Mouse (Mus musculus) embryo, embryonic 10.5 days (tissue): ENCODE measurements around the gene Zfp992.
"Not testable (repeated sequence)": the region's sequence is repeated elsewhere in the genome, so short reads cannot be mapped to it uniquely, and the experiment has no call there.

Source experiments
- DNase-seq: peaks from one replicate; pipeline ENCODE4 v3.0.0-alpha.2; 2015; ENCODE audit warnings: low spot score

Zfp992 gene

DNA sequence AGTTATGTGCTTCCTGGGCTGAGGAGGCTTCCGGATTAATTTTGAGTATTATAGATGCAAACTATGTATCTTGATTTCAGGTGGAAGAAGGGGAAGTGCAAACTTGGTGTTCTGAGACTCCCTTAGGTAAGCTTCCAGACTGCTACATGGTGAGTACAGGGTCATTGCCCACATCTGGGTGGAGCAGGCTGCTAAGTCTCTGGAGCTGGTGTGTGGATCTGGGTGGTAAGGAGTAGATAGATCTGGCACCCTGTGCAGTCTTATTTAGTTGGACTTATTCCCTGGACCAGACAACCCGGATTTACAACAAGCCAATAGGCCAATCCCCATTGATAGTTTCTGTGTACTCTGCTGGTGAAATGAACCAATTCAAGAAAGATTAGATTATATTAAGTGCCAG lies at the start of gene Zfp992:
Gene Zfp992 (plus strand): TSS at position 74 of the 400 bp plus-strand sequence.
- DNase-seq: not testable (repeated sequence)

DNA sequence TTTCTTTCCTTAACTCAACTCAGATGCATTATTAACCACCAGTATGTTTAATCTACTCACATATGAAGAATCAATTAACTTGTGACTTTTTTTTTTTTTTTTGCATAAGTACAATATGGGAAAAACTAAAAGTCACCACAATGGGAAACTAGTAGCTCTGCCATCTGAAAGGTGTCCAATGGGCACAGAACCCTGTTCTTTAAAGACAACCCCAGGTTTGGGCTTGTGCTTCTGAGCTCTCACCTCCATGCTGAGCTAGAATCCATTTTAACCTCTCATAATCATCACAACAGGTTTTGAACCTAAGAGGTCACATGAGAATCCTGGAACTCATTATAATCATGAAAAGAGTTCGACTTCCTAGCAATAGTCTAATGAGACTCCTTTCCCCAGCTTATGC lies 19.4 kb upstream of the Zfp992 start:
- not testable (repeated sequence) for DNase-seq

DNA sequence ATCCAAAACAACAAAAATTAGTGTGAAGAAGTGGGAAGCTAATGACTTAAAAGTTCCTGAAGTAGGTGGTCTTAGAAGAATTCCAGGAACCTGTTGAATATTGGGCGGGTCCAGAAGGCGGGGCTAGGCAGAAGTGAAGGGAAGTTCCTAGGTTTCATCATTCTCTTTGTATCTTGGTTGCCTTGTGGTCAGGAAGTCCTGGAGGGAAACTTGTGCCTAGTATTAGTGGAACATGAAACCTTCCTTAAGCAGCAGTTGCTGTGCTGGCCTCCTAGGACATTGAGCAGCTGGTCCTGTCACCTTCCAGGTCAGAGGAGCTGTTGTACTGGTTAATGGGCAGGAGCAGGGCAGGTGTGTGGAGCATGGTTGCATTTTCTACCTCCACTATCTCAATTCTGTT lies 17.9 kb upstream of the Zfp992 start:
- DNase-seq: not testable (repeated sequence)

DNA sequence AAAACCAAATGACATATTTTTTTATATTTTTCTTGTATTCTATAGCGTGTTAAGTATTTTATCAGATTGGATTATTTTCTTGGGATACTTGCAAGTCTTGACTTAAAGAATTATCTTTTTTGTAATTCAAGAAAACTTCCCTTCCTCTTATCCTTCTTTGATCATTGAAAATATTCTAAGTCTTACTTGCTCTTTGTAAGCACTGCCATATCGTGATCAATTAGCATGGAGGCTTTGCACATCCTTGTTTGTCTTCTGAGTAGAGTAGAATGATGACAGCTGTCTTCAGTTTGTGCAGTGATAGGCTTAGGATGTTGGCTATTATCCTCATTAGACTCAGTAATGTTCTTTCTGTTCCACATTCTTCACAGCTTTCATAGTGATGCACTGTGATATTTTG lies 13.3 kb upstream of the Zfp992 start:
- not testable (repeated sequence) for DNase-seq

DNA sequence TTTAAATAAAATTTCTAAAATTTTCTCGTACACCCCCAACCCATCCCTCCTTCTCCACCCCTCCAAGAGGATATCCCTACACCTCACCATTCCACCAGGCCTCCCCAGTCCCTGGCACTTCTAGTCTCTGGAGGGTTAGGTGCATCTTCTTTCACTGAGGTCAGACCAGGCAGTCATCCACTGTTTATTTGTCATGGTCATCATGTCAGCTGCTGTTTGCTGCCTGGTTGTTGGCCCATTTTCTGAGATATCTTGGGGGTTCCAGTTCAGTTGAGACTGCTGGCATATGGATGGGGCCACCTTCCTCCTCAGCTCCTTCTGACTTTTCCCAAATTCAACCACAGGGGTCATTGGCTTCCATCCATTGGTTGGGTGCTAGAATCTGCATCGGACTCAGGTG lies 11.6 kb upstream of the Zfp992 start:
- DNase-seq: not testable (repeated sequence)

DNA sequence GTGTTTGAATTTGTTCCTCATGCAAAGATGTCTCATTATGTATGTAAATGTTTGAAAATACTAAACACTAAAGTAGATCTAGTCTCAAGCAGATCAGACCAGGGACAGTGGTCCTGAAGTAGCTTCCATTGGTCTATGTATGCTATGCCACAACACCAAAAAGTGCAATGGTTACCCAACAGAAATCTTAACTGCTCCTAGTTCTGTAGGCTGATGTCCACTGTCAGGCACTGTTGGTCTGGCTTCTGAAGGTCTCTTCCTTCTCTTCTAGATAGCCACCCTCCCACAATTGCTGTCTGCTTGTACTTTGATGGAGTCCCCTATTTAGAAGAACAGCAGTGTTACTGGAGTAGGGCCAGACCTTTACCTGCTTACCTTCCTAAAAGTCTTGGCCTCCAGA lies 4.5 kb upstream of the Zfp992 start:
- not testable (repeated sequence) for DNase-seq

GRCm38 (mm10) chr4:146445121-146445520 lies 3.7 kb upstream of the Zfp992 start:
- not testable (repeated sequence) for DNase-seq

- DNase-seq: not testable (repeated sequence)
These were observed 2.7 kb upstream of the Zfp992 start for GRCm38 (mm10) chr4:146446135-146446534.

DNA sequence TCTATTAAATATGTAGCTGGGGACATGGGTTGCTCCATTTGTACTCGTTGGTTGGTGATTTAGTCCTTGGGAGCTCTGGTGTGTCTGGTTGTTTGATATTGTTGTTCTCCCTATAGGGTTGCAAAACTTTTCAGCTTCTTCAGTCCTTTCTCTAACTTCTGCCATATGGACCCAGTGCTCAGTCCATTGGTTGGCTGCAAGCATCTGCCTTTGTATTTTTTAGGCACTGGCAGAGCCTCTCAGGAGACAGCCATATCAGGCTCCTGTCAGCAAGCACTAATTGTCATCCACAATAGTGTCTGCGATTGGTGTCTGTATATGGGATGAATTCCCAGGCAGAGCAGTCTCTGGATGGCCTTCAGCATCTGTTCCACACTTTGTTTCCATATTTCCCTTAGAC lies 1.8 kb upstream of the Zfp992 start:
- not testable (repeated sequence) for DNase-seq

DNA sequence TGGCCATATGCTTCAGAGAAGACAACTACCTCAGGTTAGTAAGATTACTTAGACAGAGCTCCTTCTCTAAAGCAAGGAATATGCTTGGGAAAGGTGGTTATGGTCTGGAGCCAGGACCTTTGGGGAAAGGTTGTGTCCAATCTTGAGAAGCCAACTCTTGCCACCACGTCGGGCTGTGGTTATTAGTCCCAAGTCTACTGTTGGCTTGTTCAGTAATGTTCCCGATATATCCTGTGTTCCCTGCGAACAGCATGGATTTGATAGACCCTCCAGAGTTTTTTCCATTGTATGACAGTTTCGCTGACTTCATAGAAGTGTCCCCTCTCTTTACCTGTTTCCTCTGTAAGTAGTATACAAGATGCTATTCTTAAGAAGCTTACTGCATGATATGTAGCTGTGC lies 888 bp downstream of the Zfp992 start:
- DNase-seq: not testable (repeated sequence)

GRCm38 (mm10) chr4:146452576-146452975 lies 3.8 kb downstream of the Zfp992 start:
- DNase-seq: not testable (repeated sequence)

DNA sequence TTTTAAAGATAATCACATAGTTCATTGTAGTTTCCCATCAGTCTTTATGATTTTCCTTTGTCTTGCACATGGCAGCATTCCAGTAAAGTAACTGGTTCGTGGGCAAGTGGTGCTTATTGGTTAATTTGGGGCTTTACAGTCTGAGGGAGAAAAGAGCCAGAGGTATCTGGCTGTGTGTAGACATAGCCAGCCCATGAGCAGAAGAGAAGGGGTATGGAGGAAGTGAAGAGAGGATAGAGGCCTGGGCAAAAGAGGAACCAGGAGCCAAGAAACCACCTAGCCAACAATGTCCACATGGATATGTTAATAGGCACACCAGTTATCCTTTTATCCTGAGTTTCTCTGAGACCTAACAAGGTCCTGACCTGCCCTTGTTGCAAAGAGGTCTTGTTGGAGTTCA lies 5.3 kb downstream of the Zfp992 start:
- DNase-seq: not testable (repeated sequence)

DNA sequence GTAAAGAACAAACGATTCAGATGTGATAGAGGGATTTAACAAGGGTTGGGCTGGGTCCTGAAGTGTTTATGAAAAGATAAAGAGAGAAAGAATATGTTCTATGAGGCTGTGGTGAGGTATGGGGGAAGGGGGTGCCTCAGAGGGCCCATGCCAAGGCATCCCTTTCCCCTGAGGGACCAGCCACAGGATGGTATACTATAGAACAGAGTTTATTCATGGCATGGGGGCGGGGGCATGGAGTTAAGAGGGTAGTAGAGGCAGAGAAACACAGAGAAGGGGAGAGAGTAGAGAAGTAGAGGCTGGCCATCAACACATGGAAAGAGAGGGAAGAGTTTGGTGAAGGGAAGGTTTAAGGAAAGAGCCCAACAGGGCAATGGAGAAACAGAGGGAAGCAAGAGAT lies 6.1 kb downstream of the Zfp992 start:
- DNase-seq: no peak

DNA sequence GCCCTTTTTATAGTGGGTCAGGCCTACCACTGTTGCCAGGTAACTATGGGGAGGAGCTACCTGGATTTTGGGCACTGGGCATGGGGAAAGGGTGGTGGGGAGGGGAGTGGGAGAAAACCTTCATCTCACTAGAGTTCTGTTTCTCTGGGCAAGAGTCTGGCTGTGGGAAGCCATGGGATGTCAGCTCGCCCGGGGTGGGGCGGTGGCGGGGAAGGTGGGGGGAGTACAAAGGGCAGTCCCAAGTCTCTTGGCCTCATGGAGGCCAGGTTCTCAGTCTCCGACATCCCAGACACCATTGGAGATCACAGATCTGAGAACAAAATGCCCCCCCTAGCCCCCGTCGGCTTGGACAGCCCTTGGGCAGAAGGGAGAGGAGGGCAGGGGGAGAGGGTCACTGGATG lies 6.5 kb downstream of the Zfp992 start:
- DNase-seq: no peak

DNA sequence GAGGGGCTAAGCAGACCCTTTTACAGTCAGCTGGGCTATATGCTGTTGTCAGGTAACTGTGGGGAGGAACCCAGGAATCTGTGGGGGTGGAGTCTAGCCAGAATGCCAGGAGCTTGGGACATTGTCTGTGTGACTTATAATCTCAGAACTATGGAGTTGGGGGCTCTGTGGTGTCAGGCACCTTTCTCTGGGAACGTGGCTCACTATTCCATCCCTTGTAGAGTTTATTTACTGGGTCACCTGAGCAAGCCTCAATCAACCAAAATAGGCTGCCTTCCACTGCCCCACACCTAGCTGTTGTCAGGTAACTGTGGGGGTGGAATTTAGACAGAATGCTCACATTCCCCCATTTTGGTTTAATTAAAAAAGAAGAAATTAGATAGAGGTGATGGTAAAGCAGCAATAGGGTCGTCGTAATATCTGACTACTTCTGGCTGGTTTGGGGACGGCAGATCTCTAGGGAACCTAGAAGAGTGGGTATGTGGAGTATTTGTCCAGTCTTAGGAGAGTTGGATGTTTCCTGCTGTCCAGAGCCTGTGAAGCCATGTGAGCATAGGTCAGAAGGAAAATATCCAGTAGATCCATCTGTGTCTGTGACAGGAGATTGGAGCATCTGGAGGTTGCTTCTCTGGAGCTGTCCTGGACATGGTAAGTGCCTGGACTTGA lies 7.4 kb downstream of the Zfp992 start:
- DNase-seq: no peak

- no peak for DNase-seq
These were observed 8.3 kb downstream of the Zfp992 start for GRCm38 (mm10) chr4:146457126-146457525.

DNA sequence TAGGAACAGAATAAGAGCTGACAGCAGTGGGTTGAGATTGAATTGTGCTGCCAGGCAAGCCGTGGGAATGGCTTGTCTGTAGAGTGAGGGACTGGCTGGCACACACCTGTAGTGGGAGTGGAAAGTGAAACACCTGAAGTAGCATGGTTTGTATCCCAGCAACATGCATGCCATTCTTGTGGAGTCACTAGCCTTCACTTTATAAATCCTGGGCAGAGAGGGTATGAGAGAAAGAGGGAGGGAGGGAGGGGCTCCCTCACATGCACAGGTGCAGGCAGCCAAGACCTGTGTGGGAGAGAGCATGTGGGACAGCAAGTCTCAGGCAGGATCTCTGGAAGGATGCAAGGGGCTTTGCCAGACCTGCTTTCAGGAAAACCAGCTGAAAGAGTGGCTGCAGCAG lies 8.9 kb downstream of the Zfp992 start:
- DNase-seq: no peak

- not testable (repeated sequence) for DNase-seq
These were observed 11.0 kb downstream of the Zfp992 start for GRCm38 (mm10) chr4:146459822-146460221.

DNA sequence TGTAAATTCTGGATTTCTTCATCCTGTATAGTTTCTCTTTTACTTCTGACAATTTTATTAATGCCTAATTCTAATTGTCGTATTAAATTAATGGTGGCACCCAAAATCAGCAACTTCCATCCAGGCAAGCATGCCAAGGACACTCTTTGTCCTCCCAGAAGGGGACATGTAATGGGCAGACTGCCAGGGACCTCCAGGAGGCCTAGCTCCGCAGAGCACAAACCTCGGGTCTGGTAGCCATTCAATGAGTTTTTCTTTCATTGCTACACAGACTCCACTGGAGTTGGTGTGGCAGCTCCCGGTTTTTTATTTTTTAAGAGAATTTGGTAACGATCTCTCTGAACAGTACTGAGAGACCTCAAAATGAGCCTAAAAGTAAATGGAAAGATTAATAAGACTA lies 11.9 kb downstream of the Zfp992 start:
- DNase-seq: not testable (repeated sequence)

DNA sequence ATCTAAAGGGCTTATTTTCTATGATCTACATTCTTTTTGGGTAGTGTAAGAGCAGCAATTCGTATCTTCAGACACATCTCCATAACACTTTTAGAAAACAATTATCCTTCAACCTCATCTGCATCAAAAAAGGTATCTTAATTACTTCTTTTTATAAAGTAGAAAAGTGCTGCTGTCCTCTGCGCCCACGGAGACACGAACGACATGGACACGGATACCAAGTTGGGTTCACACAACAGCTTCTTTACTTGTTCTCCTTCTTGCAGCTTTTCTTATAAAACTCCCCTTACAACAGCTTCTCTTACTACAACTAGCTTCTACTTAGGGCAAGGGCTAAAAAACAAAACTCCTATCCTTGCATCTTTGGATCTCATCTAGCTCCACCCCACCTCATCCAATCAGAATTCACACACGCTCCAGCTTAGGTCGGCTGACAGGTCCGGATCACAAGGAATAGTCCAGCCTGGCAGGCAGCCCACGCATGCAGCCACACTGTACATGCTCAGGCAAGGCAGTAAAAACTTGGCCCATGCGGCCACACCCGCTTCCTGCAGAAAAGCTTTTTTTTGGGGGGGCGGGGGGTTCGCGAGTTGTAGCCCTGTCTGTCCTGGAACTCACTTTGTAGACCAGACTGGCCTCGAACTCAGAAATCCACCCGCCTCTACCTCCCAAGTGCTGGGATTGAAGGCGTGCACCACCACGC lies 15.0 kb downstream of the Zfp992 start:
- not testable (repeated sequence) for DNase-seq

DNA sequence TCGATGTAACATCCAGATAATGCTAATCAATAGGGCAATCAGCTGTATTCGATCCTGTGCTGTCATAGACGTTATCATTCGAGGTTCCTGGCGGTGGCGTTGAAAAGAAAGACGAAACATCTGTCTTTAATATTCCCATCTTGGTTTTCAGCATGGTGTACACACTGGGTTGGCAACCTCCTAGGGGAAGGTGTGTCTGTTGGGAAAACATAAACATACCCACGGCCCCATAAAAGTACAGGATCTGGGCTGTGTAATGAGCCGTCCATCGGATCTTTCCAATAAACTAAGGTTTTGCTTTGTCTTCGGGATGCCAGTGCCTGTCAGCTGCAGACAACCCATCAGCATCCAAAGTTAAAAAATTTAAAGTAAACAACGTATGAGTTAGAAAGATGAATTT lies 21.2 kb downstream of the Zfp992 start:
- DNase-seq: not testable (repeated sequence)

GRCm38 (mm10) chr4:146474181-146474580 lies 25.4 kb downstream of the Zfp992 start:
- DNase-seq: not testable (repeated sequence)
